Mouse (Mus musculus): ENCODE measurements at regions not wholly inside any gene's neighbourhood (a gene's known extent, or its start where the extent isn't known, plus 50 kb on each side); places are given as distances from the start of the nearest gene placed in this dataset.

DNA sequence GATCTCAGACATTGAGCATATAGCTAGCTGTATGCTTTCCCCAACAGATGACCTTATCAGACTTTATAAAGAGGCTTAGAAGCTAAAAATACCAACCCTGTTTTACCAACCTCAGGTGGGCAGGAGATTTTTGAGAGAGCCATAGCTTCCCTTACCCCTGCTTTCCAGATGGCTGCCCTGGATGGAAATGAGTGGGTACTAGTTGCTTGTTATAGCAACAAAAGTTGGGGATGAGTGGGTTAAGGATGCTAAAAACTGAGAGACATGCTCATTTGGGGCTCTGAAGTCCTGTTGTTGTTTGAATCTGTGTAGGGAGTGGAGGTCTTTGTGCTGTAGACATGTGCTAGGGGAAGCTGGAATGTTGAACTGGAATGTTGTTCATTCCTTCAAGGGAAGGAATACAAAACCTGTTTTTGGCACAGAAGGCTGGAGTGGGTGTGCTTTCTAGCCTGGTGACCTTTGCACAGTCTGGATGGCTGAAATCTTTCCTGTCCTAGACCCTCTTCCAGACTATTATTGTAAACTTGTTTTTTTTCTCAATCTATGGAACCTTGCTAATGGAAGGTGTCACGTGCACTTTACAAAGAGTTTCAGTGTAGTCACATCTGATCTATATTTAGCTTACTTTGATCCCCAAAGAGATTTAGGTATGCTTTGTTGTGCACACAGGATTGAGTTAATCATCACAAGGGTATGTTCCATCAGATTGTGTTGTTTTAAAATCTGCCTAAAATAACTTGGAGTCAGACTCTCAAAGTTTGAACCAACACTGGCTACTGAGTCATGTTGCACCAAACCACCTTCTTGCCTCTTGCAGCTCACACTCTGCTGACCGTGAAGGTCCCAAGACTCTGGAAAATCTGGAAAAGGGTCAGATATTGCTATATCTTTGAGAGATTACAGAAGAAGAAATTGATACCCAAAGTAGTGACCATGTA, 138.1 kb upstream of the Slc30a5 start:
- Histone ChIP-seq H3K36me3 (no peaks in the 10 kb centered on the region), H3K9ac (no peak overlapping the region), H3K9me3 (replicated peaks) (no peaks in the 10 kb centered on the region), H3K4me2 (no peak overlapping the region), H3K4me3 (no peak overlapping the region), H3K4me1 (replicated peaks) (peaks cover 4% of the 10 kb centered on the region; the same call in 1 of the 2 replicates), H3K27me3 (no peaks in the 10 kb centered on the region), H3K27ac (no peak overlapping the region)
- no peak for ATAC-seq (replicated peaks; ENCODE audit: insufficient number of reproducible peaks, insufficient read depth, low FRiP score, low read depth)
- WGBS = 54% methylated on average over 2 of the region's 2 CpGs

DNA sequence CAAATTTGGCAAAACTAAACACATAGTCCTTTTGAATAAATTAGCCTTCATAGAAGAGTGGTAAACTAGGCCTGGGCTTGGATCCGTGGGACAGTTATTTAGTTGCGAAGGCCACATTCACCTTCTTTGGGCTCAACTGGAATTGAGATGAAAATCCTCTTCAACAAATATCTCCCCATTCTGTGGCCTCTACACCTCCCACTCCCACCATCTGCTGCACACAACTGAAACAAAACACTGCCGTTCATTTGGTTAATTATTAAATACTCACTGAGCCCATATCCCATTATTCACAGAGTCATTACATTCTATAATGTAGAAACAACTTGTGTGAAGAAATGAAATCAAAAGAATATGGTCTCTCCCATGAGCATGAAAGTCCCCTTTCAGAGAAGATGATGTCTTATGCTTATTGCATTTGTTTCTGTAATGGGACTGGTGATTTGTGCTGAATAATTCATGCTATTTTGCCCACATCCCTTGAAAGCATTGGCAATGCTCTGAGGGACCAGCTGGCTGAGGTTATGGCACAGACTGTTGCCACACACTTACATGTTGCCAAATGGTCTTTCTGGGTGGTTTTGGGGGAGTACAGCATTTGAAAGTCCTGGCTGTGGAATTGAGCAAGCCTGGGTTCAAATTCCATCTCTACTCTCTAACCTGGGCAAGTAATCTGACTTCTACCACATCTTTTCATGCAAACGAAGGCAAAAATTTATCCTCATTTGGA, 129.7 kb upstream of the Slc30a5 start:
- no peak overlapping the region for H3K9ac ChIP-seq
- WGBS = 80% methylated on average over 4 of the region's 4 CpGs
- H3K27ac ChIP-seq = no peak overlapping the region
- no peaks in the 10 kb centered on the region for H3K36me3 ChIP-seq
- no peak for ATAC-seq (replicated peaks; ENCODE audit: insufficient number of reproducible peaks, insufficient read depth, low FRiP score, low read depth)
- no peaks in the 10 kb centered on the region for H3K27me3 ChIP-seq
- no peak overlapping the region for H3K4me3 ChIP-seq
- no peaks in the 10 kb centered on the region for H3K9me3 ChIP-seq (replicated peaks)
- H3K4me2 ChIP-seq = no peak overlapping the region
- H3K4me1 ChIP-seq (replicated peaks) = no peaks in the 10 kb centered on the region

DNA sequence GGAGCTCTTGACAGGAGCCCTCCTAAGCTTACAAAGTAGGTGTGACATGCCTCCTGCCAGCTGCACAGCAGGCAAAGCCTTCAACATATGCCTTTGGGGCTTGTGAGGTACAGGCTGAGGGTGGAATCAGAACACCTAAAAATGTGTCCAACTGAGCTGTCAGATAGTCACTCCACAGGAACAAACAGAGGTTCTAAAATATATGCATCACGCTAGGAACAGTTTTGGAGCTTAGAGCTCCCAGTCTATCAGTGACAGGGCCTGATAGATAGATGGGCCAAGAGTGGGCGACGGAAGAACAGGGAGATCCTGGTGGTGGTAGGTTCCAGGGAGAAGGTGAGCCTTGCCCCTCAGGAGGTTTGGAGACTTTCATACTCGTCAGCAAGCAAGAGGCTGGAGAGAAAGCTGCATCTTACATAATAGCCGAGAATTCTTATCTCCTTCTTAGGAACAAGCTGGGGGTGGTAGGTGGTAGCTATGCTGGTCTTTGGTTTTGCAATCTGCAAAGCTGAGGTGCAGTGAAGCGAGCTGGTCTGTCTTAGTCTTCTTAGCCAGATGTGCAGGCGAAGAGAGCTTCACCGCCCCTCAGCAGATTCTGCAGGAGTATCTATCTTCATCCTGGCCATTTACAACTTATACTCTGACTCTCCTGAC, 121.5 kb upstream of the Slc30a5 start:
- no peak overlapping the region for H3K9ac ChIP-seq
- no peaks in the 10 kb centered on the region for H3K9me3 ChIP-seq (replicated peaks)
- H3K4me2 ChIP-seq = no peak overlapping the region
- H3K4me3 ChIP-seq = no peak overlapping the region
- peaks cover 11% of the 10 kb centered on the region for H3K4me1 ChIP-seq (replicated peaks)
- no peak overlapping the region for H3K27ac ChIP-seq
- ATAC-seq (replicated peaks; ENCODE audit: insufficient number of reproducible peaks, insufficient read depth, low FRiP score, low read depth) = no peak
- 64% methylated on average over 8 of the region's 8 CpGs for WGBS
- H3K36me3 ChIP-seq = no peaks in the 10 kb centered on the region
- no peaks in the 10 kb centered on the region for H3K27me3 ChIP-seq

DNA sequence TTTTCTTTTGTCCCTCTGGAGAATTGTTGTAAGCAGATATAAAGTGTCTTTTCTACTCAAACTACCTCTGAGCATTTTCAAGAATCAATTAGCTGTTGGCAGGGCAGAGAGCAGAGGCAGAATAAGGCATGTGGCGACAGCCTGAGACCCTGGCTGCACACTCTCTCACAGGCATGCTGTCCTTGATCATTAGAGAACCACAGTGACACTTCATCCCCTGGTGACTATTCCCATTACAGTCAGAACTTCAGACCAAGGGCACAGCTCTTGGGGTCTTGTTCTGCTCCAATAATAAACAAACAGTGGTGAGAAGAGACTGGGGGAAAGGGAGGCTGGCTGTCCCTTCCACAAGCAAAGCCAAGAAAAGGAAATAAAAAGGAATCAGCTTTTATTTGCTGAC, 120.9 kb upstream of the Slc30a5 start:
- no peak overlapping the region for H3K9ac ChIP-seq
- no peaks in the 10 kb centered on the region for H3K36me3 ChIP-seq
- H3K4me2 ChIP-seq = no peak overlapping the region
- no peak for ATAC-seq (replicated peaks; ENCODE audit: insufficient number of reproducible peaks, insufficient read depth, low FRiP score, low read depth)
- H3K27ac ChIP-seq = no peak overlapping the region
- H3K9me3 ChIP-seq (replicated peaks) = no peaks in the 10 kb centered on the region
- H3K4me3 ChIP-seq = no peak overlapping the region
- no peaks in the 10 kb centered on the region for H3K27me3 ChIP-seq
- 62% methylated on average over 1 of the region's 1 CpGs for WGBS
- peaks cover 11% of the 10 kb centered on the region for H3K4me1 ChIP-seq (replicated peaks)

DNA sequence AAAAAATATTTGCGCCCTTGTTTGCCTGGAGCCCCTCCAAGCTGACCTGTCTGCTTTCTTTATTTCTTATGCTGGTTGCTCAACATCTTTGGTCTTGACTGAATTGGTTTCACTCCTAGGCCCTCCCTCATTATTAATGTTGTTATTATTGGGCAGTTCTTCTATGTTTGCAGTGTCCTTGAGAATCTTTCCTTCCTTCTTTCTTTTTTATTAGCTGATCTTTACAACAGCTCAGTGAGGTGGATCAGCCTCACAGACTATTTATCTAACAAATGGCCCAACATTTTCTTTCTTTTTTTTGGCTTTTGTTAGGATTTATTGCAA, 117.9 kb upstream of the Slc30a5 start:
- no peaks in the 10 kb centered on the region for H3K27me3 ChIP-seq
- 88% methylated on average over 1 of the region's 1 CpGs for WGBS
- H3K9ac ChIP-seq = no peak overlapping the region
- H3K9me3 ChIP-seq (replicated peaks) = no peaks in the 10 kb centered on the region
- H3K4me1 ChIP-seq (replicated peaks) = peaks cover 11% of the 10 kb centered on the region
- no peaks in the 10 kb centered on the region for H3K36me3 ChIP-seq
- H3K27ac ChIP-seq = no peak overlapping the region
- no peak overlapping the region for H3K4me2 ChIP-seq
- ATAC-seq (replicated peaks; ENCODE audit: insufficient number of reproducible peaks, insufficient read depth, low FRiP score, low read depth) = no peak
- H3K4me3 ChIP-seq = no peak overlapping the region

GRCm38 (mm10) chr13:100950348-100951184, 117.3 kb upstream of the Slc30a5 start:
- no peak overlapping the region for H3K4me2 ChIP-seq
- H3K27me3 ChIP-seq = no peaks in the 10 kb centered on the region
- WGBS = 19% methylated on average over 7 of the region's 7 CpGs
- no peaks in the 10 kb centered on the region for H3K9me3 ChIP-seq (replicated peaks)
- peak; percentile 75 for ATAC-seq (replicated peaks; ENCODE audit: insufficient number of reproducible peaks, insufficient read depth, low FRiP score, low read depth)
- H3K4me3 ChIP-seq = no peak overlapping the region
- no peak overlapping the region for H3K9ac ChIP-seq
- H3K36me3 ChIP-seq = no peaks in the 10 kb centered on the region
- peaks cover 11% of the 10 kb centered on the region for H3K4me1 ChIP-seq (replicated peaks)
- peak overlapping the region; percentile 45; the same call in 1 of the 2 replicates for H3K27ac ChIP-seq

- Histone ChIP-seq H3K4me1 (replicated peaks) (peaks cover 5% of the 10 kb centered on the region; the same call in 1 of the 2 replicates), H3K27me3 (no peaks in the 10 kb centered on the region), H3K9ac (no peak overlapping the region), H3K4me2 (no peak overlapping the region), H3K4me3 (no peak overlapping the region), H3K27ac (no peak overlapping the region), H3K36me3 (no peaks in the 10 kb centered on the region), H3K9me3 (replicated peaks) (no peaks in the 10 kb centered on the region)
- WGBS = 55% methylated on average over 5 of the region's 5 CpGs
- no peak for ATAC-seq (replicated peaks; ENCODE audit: insufficient number of reproducible peaks, insufficient read depth, low FRiP score, low read depth)
Observed at GRCm38 (mm10) chr13:100943206-100943848, 110.1 kb upstream of the Slc30a5 start.

GRCm38 (mm10) chr13:100940791-100941190, 107.6 kb upstream of the Slc30a5 start:
- no peaks in the 10 kb centered on the region for H3K27me3 ChIP-seq
- no peaks in the 10 kb centered on the region for H3K9me3 ChIP-seq (replicated peaks)
- H3K36me3 ChIP-seq = no peaks in the 10 kb centered on the region
- H3K9ac ChIP-seq = no peak overlapping the region
- no peak overlapping the region for H3K27ac ChIP-seq
- 57% methylated on average over 13 of the region's 13 CpGs for WGBS
- ATAC-seq (replicated peaks; ENCODE audit: insufficient number of reproducible peaks, insufficient read depth, low FRiP score, low read depth) = no peak
- peaks cover 5% of the 10 kb centered on the region; the same call in 1 of the 2 replicates for H3K4me1 ChIP-seq (replicated peaks)
- H3K4me2 ChIP-seq = no peak overlapping the region
- no peak overlapping the region for H3K4me3 ChIP-seq

GRCm38 (mm10) chr13:100939677-100940076, 106.5 kb upstream of the Slc30a5 start:
- Histone ChIP-seq H3K9ac (no peak overlapping the region), H3K4me3 (no peak overlapping the region), H3K9me3 (replicated peaks) (no peaks in the 10 kb centered on the region), H3K27ac (no peak overlapping the region), H3K4me1 (replicated peaks) (peaks cover 5% of the 10 kb centered on the region; the same call in 1 of the 2 replicates), H3K4me2 (no peak overlapping the region), H3K27me3 (no peaks in the 10 kb centered on the region), H3K36me3 (no peaks in the 10 kb centered on the region)
- WGBS = 44% methylated on average over 4 of the region's 4 CpGs
- ATAC-seq (replicated peaks; ENCODE audit: insufficient number of reproducible peaks, insufficient read depth, low FRiP score, low read depth) = no peak

GRCm38 (mm10) chr13:100933265-100933664, 100.0 kb upstream of the Slc30a5 start:
- H3K9me3 ChIP-seq (replicated peaks) = no peaks in the 10 kb centered on the region
- H3K27ac ChIP-seq = no peak overlapping the region
- WGBS = 48% methylated on average over 8 of the region's 8 CpGs
- no peak overlapping the region for H3K9ac ChIP-seq
- no peak overlapping the region for H3K4me3 ChIP-seq
- no peaks in the 10 kb centered on the region for H3K36me3 ChIP-seq
- no peaks in the 10 kb centered on the region for H3K27me3 ChIP-seq
- ATAC-seq (replicated peaks; ENCODE audit: insufficient number of reproducible peaks, insufficient read depth, low FRiP score, low read depth) = no peak
- no peaks in the 10 kb centered on the region for H3K4me1 ChIP-seq (replicated peaks)
- H3K4me2 ChIP-seq = no peak overlapping the region
